Mouse (Mus musculus) erythroblast, adult 5-6 weeks (primary cell): ENCODE data around the gene Rnd2. TPM values are rescaled to one million over a fixed set of nuclear protein-coding genes. Genes with fewer than 3 reads are reported as not detected.
"Not testable (repeated sequence)": the region's sequence is repeated elsewhere in the genome, so short reads cannot be mapped to it uniquely, and the experiment has no call there.

ENCODE experiments used
- ATAC-seq: replicated peaks from 2 replicates; pipeline ENCODE4 v1.8.0; 2016; ENCODE audit warnings: moderate number of reproducible peaks, mild to moderate bottlenecking, moderate TSS enrichment, inconsistent platforms; ENCODE audit not compliant: poor library complexity, low FRiP score, severe bottlenecking
- total RNA-seq, 2 experiments: library from RNA; stranded (forward) in 1 of 2; stranded (reverse) in 1 of 2; fragments of 150-400 nt in 1 of 2; fragments of 200-764, 138-1000 nt in 1 of 2; gene quantifications; 2 replicates each; pipeline versions ENCODE4 v1.2.3 to v1.2.4; 2015 to 2017; ENCODE audit warnings: low replicate concordance in 2 of 2

Gene Rnd2
- total RNA-seq, 2 experiments from 2014 or later, result not detected

DNA sequence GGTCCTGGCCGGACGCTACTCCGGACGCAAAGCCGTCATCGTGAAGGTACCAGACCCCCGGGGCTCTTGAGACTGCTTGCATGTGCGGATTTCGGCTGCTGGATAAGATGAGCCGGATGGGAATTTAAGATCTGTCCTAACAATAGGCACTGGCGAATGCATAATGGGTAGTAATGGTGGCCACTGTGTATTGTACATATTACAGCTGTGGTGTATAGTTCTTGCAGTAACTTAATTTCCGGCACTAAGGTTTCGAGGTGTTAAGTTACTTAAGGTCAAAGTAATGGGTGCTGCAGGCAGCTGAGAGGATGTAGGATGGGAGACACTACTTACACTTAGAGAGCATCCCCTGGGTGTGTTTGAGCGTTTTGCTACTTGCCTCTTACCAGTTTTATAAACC lies 22.0 kb upstream of the Rnd2 start:
- ATAC-seq, result peak; percentile 13; the same call in 1 of the 2 replicates

DNA sequence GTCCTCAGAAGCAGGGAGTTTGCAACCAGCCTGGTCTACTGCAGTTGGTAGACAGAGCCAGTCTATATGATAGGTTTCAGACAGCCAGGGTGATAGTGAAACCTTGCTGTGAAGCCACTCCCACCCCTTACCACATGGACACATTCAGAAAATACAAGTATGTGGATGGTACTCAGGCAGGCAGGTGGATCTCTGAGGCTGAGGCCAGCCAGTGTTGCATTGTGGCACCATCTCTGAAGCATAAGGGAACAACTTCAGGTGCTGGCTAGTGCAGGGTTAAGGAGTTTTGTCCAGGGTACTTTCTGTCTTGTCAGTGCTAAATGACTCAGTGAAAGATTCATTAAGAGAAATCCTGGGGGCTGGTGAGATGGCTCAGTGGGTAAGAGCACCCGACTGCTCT lies 18.5 kb upstream of the Rnd2 start:
- no peak for ATAC-seq

DNA sequence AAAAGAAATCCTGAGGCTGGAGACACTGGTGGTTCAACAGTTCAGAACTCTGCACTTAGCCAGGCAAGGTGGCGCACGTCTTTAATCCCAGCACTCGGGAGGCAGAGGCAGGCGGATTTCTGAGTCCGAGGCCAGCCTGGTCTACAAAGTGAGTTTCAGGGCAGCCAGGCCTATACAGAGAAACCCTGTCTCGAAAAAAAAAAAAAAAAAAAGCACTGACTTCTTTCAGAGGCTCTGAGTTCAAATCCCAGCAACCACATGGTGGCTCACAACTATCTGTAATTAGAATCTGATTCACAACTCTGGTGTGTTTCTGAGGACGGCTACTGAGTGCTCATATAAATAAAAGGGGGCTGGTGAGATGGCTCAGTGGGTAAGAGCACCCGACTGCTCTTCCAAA lies 17.9 kb upstream of the Rnd2 start:
- ATAC-seq, result not testable (repeated sequence)

DNA sequence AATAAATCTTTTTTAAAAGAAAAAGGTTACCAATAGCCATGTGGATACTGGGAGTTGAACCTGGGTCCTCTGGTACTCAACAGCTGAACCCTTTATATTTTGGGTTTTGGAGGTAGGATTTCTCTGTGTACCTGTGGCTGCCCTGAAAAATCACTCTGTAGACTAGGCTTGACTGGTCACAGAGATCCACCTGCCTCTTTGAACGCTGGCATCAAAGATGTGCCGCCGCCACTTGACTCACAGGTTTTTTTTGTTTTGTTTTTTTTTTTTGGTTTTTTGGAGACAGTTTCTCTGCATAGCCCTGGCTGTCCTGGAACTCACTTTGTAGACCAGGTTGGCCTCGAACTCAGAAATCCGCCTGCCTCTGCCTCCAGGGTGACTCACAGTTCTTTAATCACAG lies 17.0 kb upstream of the Rnd2 start:
- no peak for ATAC-seq

DNA sequence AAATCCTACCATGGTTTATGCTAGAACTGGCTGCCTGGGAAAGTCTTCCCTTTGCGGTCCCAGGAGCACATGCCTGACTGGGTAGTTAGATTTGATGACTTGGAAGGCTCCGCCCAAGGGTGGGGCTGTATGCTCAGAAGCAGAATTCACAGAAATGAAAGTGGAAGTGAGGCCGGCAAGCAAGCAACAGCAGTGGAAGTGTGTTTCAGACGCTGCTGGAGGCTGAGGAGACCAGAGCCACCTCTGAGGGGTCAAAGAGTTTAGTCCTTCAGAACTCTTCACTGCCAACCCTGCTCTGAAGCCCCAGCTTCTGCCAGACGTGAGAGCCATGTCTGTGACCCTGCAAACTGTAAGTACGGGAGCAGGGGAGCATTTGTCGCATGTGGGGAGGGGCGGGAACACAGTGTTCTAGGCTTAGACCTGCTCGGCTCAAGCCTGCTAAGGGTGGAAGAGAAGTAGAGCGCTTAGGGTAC lies 16.5 kb upstream of the Rnd2 start, which contains the start of gene Ifi35:
Gene Ifi35, plus strand, starts transcription at position 134 of the 473 bp plus-strand sequence.
- peak; percentile 95 for ATAC-seq

DNA sequence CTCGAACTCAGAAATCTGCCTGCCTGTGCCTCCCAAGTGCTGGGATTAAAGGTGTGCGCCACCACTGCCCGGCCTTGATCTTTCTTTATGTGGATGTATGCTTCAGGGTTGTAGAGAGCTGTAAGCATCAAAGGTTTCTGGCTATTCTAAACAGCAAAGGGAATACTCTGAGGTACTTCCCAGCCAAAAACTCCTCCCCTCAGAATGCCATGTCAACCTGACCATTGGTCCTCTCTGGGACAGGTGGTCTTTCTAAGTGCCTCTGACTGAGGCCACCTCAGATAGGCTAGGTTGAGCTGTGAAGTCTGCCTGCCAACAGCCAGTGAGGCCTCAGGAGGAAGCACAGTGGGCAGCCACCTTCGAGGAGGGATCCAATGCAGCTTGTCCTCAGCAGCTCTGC lies 15.9 kb upstream of the Rnd2 start:
- peak; percentile 77 for ATAC-seq

DNA sequence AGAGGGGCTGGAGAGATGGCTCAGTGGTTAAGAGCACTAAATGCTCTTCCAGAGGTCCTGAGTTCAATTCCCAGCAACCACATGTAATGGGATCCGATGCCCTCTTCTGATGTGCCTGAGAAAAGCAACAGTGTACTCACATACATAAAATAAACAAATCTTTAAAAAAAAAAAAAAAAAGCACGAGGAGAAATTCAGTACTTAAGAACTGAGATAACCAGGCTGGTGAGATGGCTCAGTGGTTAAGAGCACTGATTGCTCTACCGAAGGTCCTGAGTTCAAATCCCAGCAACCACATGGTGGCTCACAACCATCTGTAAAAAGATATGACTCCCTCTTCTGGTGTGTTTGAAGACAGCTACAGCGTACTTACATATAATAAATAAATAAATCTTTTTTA lies 15.2 kb upstream of the Rnd2 start:
- ATAC-seq, result not testable (repeated sequence)

DNA sequence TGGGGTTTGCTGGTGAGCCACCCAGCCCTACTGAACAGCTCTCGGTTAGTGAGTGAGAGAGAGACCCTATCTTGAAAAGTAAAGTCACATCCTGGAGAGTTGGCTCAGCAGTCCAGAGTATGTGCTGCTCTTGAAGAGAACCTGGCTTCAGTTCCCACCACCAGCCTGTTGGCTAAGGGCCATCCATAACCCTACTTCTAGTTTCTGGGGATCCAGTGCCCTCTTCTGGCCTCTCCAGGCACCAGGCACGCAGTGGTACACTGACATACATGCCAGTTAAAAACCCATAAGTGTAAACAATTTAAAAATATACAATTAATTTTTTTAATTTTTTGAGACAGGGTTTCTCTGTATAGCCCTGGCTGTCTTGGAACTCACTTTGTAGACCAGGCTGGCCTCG lies 14.4 kb upstream of the Rnd2 start:
- ATAC-seq, result 0 out of 2 replicates have a peak, but pooled peaks have one; percentile 36

DNA sequence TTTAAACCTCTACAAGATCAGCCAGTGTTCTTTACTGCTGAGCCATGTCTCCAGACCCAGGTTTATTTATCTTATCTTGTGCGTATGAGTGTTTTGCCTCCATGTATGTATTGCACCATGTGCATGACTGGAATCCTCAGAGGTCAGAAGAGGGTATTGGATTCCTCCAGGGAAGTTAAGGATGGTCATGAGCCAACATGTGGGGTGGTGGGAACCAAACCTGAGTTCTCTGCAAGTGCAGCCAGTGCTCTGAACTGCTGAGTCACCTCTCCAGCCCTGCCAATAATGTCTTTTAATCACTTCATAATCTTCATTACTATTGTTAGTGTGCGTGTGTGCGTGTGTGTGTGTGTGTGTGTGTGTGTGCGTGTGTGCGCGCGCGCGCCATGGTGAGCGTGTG lies 13.3 kb upstream of the Rnd2 start:
- ATAC-seq, result no peak

DNA sequence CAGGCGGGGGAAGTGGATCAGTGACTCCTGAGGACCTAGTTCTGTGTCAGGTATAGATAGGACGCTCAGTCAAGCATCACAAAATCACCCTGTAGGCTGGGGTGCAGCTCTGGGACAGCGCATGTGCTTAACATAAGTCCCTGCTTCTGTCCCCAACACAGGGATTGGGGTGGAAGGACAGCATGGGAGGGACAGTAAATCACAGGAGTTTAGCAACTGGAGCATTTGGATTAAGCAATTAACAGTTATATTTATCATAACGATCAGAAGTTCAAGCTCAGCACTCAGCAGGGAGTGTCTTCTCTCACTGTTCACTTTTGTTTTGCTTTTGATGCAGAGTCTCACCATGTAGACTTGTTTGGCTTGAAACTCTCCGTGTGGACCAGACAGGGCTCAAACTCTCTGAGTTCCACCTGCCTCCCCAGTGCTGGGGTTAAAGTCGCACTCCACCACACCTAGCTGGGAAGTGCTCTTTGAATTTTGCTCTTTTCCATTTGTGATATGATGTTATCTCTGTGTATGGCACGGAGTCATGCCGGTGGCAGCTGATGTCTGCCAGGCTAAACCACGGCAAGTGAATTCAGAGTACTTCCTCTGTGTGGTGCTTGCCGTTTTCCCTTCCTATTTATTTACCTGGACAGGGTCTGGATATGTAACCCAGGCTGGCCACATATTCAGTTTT lies 12.6 kb upstream of the Rnd2 start:
- ATAC-seq, result no peak

DNA sequence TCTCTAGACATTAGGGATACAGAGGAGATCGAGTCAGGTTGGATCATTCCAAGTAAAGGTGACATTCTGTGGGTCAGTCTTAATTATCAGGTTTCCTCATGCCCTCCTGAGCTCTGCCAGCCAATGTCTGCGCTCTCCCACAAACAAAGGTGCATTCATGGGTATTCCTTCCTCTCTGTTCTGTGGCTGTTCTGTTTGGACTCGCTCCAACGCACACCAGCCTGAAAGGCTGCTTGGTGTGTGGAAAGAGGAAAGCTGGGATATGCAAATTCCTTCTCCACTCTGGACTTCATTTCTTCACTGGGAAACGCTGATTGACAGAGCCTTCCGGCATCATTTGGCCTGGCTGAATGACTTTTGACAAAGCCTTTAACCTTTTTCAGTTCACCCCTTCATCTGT lies 10.1 kb upstream of the Rnd2 start:
- no peak for ATAC-seq

DNA sequence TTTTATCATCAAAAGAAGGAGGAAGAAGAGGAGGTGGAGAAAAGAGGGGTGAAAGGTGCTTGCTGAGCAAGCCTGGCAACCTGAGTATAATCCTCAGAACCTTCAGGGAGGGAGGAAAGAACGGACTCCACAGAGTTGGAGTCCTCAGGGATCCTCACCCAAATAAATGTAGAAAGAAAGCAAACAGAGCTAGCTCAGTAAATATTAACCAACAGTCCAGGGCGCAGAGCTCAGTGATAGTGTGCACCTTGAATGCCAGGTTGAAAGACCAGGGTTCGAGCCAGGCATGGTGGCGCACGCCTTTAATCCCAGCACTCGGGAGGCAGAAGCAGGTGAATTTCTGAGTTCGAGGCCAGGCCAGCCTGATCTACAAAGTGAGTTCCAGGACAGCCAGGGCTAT lies 9.2 kb upstream of the Rnd2 start:
- no peak for ATAC-seq

DNA sequence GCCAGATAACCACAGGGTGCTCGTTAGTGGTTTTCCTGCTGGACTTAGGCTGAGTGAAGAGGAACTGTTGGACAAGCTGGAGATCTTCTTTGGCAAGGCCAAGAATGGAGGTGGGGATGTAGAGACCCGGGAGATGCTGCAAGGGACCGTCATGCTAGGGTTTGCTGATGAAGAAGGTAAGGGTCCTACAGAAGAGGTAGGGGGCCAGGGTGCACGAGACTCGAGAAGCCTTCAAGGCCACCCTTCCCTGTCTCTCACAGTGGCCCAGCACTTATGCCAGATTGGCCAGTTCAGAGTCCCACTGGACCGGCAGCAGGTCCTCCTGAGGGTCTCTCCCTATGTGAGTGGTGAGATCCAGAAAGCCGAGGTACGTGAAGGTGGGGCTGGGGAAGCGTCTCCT lies 7.2 kb upstream of the Rnd2 start:
- ATAC-seq, result no peak

DNA sequence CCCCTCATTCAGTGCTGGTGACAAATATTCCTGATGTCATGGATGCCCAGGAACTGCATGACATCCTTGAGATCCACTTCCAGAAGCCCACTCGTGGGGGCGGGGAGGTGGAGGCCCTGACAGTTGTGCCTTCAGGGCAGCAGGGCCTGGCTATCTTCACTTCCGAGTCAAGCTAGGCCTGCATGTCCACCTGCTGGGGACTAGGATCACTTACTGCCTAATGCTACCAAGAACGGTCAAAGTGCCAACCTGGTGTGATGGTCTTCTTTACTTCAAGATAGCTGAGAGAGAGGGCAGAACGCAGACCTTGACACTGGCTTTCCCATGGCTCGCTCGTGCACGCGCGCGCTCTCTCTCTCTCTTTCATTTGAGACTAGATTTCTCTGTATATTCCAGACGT lies 6.6 kb upstream of the Rnd2 start:
- ATAC-seq, result no peak

DNA sequence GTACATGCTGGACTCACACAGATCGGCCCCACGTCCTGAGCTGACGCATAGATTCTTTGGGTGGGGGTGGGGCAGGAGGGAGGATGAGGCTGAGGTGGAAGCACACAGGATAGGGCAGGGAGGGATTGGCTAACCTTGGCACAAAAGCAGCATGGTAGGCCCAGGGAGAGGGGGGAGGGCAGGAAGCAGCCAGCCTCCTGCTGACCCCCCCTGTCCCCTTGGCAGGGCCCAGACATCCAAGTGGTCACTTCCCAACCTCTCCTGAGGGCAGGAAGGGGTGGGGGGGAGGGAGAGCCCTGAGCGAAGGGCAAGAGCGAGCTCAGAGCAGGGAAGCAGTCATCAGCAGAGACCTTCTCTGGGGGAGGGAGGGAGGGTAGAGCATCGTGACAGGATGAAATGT lies 5.1 kb upstream of the Rnd2 start:
- no peak for ATAC-seq

DNA sequence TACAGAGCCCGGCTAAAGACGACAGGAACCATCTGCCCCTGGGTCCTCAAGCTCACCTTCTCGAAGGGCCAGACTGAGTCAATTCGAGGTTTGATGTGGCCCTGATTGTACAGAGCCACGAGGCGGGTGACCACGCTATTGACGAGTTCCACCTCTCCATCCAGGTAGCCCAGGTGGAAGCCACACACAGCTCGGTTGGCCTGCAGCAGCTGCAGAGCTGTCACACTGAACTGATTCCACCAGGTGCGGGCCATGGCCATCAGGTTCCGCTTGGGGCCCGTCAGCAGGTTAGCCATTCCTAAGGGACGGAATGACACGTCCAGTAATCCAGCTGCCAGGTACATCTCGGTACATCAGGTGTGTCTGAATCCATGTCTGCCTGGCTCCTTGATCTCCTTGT lies 4.5 kb upstream of the Rnd2 start:
- no peak for ATAC-seq

DNA sequence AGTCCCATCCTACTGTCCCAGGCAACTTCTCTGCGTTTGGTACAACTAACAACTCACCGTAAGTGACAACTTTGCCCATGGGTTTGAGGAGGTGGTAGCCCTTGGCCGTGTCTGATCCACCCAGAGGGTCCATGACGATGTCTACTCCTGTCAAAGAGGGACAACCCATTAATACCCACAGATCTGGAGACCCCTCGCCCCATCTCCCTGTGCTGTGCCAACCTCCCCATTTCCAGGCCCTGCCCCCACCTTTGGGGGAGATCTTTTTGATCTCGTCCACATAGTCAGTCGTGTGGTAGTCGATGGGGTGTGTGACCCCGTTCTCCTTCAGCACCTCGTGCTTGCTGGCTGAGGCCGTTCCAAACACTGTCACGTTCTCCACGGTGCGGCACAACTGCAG lies 2.7 kb upstream of the Rnd2 start:
- ATAC-seq, result no peak

DNA sequence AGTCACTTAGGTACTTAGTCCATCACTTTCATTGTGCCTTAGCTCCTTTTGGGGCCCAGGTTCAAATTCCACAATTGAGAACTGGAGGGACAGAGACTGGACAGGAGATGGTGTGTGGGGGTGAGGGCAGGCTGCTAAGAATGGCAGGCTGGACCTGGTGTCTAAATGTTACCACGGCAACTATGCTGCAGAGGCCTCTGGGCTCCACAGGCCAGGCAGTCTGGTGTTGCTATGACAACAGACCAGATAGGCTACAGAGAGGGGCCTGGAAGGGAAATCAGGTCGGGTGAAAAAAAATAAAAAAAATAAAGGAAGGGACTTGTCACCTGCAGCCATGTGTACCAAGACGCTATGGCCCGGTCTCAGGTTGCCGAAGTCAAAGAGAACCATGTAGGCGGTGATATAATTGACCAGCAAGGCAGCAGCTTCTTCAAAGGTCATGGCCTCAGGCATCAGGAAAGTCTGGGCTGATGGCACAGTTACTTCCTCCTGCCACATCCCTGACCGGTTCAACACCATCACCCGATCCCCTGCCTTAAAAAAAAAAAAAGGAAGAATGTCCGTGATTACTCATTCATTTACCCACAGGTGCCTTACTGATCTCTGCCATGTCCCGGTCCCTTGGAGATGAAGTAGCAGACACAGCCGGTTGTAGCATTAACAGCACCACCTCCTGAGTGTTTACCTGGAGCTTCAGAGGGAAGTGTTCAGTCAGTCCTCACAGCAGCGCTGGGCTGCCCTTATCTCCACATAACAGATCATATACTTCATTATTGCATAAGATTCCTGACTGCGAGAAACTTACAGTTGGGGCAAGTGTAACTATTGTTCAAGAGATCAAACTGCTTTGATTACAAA lies 2.0 kb upstream of the Rnd2 start:
- no peak for ATAC-seq

DNA sequence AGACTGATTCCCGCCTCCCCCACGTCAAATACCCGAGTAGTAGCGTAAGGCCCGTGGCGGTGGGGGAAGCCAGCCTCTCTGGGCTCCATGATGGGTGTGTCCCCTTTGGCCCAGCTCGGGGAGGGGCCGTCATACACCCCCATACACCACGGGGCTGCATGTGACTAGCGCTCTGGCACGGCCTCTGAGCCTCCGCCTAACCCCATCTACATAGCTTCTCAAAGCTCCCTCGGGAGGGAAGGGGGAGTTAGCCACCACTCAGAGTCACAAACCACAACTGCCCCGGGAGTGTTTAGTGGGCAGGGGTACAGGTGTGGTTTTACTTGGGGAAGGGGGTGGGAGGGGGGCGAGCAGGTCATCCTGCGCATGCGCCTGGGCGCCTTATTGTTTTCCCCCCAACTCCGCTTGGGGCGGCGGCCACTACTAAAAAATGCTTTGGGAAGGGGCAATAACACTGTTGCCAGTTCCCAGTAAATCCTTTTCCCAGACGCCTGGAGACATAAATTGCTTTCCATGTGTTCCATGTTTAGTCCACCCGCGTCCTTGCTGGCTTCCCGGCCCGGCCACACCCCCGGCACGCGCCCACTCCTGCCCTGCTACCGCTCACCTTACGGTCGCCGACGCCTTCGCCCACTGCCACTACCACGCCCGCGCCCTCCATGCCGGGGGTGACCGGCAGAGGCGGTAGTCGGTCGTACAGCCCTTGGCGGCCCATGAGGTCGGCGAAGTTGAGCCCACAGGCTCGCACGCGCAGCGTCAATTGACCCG lies 486 bp downstream of the Rnd2 start:
- no peak for ATAC-seq

DNA sequence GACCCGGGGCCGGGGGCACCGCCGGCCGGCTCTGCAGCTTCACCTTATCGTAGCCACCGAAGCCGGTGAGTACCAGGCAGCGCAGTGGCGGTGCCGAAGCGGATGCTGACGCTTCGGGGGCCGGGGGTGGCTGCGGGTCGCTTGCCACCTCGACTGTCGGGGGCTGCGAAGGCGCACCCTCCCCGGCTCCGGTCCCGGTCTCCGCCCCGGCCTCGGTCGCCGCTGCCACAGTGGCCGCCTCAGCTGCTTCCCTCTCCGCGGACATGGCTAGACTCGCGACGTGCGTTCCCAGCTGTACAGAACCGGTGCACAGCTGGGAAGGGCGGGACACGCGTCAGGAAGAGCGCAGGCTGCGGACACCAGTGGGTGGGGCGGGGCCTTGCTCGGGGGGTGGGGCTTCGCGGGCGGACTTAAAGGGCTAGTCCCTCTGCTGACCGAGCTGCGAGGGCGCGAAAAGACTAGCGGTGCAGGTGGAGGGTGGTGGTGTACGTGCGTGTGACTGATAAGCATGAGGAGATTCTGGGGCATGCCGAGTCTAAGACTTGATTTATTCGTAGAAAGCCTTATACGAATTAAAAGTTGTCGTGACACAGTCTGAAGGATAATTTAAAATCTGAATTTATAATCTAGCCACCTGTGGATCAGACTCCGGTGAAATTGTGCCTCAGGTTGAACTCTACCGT lies 1.2 kb downstream of the Rnd2 start, which contains the start of gene Vat1:
Gene Vat1, minus strand, starts transcription at position 362 of the 683 bp plus-strand sequence.
- ATAC-seq, result peak; percentile 32; the same call in 1 of the 2 replicates
